Mouse (Mus musculus) forebrain, embryonic 11.5 days (tissue): Measurements from ENCODE around the gene Gm609. TPM values are rescaled to one million over a fixed set of nuclear protein-coding genes. Genes with fewer than 3 reads are reported as not detected.
"Not testable (repeated sequence)": the region's sequence is repeated elsewhere in the genome, so short reads cannot be mapped to it uniquely, and the experiment has no call there.

ENCODE experiments used
- ATAC-seq: fragments of 200-750 bp; cut with Nextera tagmentation; replicated peaks from 2 replicates; pipeline ENCODE4 v1.8.0; 2017; ENCODE audit warnings: moderate TSS enrichment; ENCODE audit not compliant: low FRiP score
- DNase-seq: peaks from one replicate; pipeline ENCODE4 v3.0.0-alpha.2; 2017; ENCODE audit warnings: low spot score
- H3K27ac ChIP-seq: fragments of 300-500 bp; sonication (generic); 2 replicates; pipeline ENCODE4 v1.5.1; 2014; ENCODE audit warnings: low read depth, low read length
- H3K27me3 ChIP-seq: fragments of 300-500 bp; sonication (generic); 2 replicates; pipeline ENCODE4 v1.6.1; 2014; ENCODE audit warnings: mild to moderate bottlenecking, low read length, mixed read lengths; ENCODE audit not compliant: control insufficient read depth, insufficient read depth
- H3K36me3 ChIP-seq: fragments of 300-500 bp; sonication (generic); 2 replicates; pipeline ENCODE4 v1.6.1; 2014; ENCODE audit warnings: mild to moderate bottlenecking, low read length, moderate library complexity, mixed read lengths; ENCODE audit not compliant: control insufficient read depth, insufficient read depth
- H3K4me1 ChIP-seq: fragments of 300-500 bp; sonication (generic); replicated peaks from 2 replicates; pipeline ENCODE4 v1.6.1; 2014; ENCODE audit warnings: low read length, mixed read lengths; ENCODE audit not compliant: control insufficient read depth, insufficient read depth
- H3K4me2 ChIP-seq: fragments of 300-500 bp; sonication (generic); 2 replicates; pipeline ENCODE4 v1.6.1; 2014; ENCODE audit warnings: low read depth, mild to moderate bottlenecking, low read length, moderate library complexity, mixed read lengths; ENCODE audit not compliant: severe bottlenecking
- H3K4me3 ChIP-seq: fragments of 300-500 bp; sonication (generic); 2 replicates; pipeline ENCODE4 v1.5.1; 2014; ENCODE audit warnings: low read depth, low read length
- H3K9ac ChIP-seq: fragments of 300-500 bp; sonication (generic); 2 replicates; pipeline ENCODE4 v1.6.1; 2014; ENCODE audit warnings: low read length
- H3K9me3 ChIP-seq: fragments of 300-500 bp; sonication (generic); 2 replicates; pipeline ENCODE4 v1.6.1; 2016; ENCODE audit warnings: low read length, mixed read lengths; ENCODE audit not compliant: control insufficient read depth
- WGBS: fragments of 180-500 bp; shearing (Covaris S2); extraction: QIAGEN DNeasy Blood & Tissue Kit; methylation state at CpG from one replicate; pipeline ENCODE4 v1.1.7; 2014; 5-methylcytosine and 5-hydroxymethylcytosine counted together
- polyA plus RNA-seq: library from polyadenylated mRNA; unstranded; fragments of >200 nt; fragmentation: Nextera tagmentation; extraction: Ambion mirVana; gene quantifications from 2 replicates; pipeline ENCODE4 v1.2.1, GENCODE M21; 2014

Gene Gm609
- polyA plus RNA-seq, 1 experiment from 2014 or later, result not detected

DNA sequence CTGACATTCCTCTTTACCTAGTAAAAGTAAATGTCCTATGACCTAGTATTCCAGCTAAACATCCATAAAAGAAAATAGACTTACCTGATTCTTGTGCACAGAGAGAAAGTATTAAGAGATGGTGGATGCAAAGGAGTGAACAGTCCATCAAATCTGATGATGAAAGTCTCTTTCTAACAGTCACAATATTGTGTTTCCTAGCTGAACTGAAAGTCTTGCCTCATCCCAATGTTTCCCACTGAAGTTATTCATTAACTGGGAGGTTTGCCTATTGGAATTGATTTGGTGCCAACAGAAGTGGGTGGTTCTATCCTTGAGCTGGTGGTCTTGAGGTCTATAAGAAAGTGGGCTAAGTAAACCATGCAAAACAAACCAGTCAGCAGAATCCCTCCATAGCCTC, 38.0 kb downstream of the Gm609 start:
- H3K9me3 ChIP-seq, result no peaks in the 10 kb centered on the region
- ATAC-seq (no peak), DNase-seq (no peak)
- no peaks in the 10 kb centered on the region for H3K4me1 ChIP-seq
- no peaks in the 10 kb centered on the region for H3K36me3 ChIP-seq
- no peak overlapping the region for H3K9ac ChIP-seq
- no peak overlapping the region for H3K27ac ChIP-seq
- H3K4me3 ChIP-seq, result no peak overlapping the region
- H3K27me3 ChIP-seq, result no peaks in the 10 kb centered on the region
- no peak overlapping the region for H3K4me2 ChIP-seq

DNA sequence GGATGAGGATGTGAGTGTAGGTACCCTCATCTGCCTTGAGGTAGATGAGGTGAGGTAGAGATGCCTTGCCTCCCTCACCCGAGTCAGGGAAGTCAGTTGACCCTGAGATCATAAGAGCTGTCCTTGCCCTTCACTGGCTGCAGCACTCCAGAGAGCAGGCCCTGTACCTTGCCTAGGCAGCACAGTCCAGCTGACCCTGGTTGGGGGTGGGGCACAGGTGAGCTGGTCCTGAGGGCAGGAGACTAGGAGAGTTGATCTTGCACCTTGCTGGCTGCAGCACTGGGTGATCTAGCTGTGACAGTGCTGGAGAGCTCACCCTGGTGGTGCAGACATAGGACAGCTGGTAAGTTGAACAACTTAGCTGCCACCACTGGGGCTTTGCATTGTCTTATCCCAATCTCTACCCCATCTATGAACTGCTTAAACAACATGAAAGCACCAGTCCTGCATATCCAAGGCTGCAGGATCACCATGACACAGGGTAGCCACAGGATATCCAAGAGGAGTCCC, 55.5 kb downstream of the Gm609 start:
- 83% methylated on average over 1 of the region's 1 CpGs for WGBS
- Histone ChIP-seq H3K4me2 (no peak overlapping the region), H3K9ac (no peak overlapping the region), H3K4me3 (no peak overlapping the region), H3K27ac (no peak overlapping the region), H3K4me1 (no peaks in the 10 kb centered on the region), H3K36me3 (no peaks in the 10 kb centered on the region), H3K27me3 (no peaks in the 10 kb centered on the region), H3K9me3 (no peaks in the 10 kb centered on the region)
- no peak for ATAC-seq
- DNase-seq, result no peak

DNA sequence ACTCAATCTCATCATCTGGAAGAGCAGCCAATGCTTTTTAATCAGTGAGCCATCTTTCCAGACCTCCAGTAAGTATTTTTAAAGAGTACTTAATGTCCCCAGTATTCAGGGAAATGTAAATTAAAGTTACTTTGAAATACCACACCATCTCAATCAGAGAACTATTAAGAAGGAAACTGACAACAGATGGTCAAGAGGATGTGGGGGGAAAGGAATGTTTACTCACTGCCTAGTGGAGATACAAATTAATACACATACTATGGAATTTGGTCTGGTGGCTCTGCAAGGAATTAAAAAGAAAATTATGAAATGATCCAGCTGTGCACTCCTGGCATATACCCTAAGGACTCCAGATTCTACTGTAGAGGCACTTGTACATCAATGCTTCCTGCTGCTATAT, 57.2 kb downstream of the Gm609 start:
- Histone ChIP-seq H3K4me3 (no peak overlapping the region), H3K4me1 (no peaks in the 10 kb centered on the region), H3K27me3 (no peaks in the 10 kb centered on the region), H3K4me2 (no peak overlapping the region), H3K9ac (no peak overlapping the region), H3K27ac (no peak overlapping the region), H3K36me3 (no peaks in the 10 kb centered on the region), H3K9me3 (no peaks in the 10 kb centered on the region)
- DNase-seq, result no peak
- ATAC-seq, result no peak

DNA sequence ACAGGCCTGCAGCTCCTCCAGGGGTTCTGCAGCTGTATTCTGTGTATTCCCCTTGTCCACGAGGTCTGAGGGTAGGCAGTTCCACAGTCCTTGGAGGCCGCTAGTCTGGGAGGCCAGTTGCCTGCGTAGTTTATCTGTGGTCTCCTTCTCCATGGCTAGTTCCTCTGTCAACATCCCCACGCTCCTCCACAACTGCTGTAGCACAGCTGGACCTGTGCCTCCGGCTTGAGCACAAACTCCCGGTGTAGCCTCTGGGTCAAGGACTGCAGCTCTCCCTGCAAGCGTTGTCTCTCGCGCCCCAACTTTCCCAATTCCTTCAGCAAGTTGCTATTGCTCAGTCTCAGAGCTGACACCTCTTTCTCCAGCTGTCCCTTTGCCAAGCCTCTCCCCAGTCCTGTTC, 65.1 kb downstream of the Gm609 start:
- no peaks in the 10 kb centered on the region for H3K27me3 ChIP-seq
- WGBS, result 94% methylated on average over 9 of the region's 9 CpGs

DNA sequence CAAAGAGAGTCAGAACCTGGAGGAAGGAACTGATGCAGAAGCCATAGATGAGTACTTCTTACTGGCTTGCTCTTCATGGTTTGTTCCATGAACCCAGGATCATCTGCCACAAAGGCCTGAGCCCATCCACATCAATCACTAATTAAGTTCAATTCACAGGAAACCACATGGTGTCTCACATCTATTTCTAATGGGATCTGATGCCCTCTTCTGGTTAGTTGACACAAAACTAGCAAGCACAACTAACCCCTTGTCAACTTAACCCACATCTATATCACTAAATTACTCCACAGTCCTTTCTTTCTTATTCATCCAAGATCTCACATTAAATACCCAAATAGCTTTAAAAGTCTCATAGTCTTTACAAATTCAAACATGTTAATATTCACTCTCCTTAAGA, 79.3 kb downstream of the Gm609 start:
- Histone ChIP-seq H3K27me3 (no peaks in the 10 kb centered on the region), H3K9ac (no peak overlapping the region), H3K36me3 (no peaks in the 10 kb centered on the region), H3K4me3 (no peak overlapping the region), H3K4me1 (no peaks in the 10 kb centered on the region), H3K4me2 (no peak overlapping the region), H3K9me3 (no peaks in the 10 kb centered on the region), H3K27ac (no peak overlapping the region)
- ATAC-seq (no peak), DNase-seq (no peak)

More for the DNA sequence above, 65.1 kb downstream of the Gm609 start:
- Histone ChIP-seq H3K4me3 (no peak overlapping the region), H3K9ac (no peak overlapping the region), H3K27ac (no peak overlapping the region), H3K9me3 (no peaks in the 10 kb centered on the region), H3K4me2 (no peak overlapping the region), H3K4me1 (no peaks in the 10 kb centered on the region), H3K36me3 (no peaks in the 10 kb centered on the region)
- DNase-seq, result no peak
- ATAC-seq, result no peak

DNA sequence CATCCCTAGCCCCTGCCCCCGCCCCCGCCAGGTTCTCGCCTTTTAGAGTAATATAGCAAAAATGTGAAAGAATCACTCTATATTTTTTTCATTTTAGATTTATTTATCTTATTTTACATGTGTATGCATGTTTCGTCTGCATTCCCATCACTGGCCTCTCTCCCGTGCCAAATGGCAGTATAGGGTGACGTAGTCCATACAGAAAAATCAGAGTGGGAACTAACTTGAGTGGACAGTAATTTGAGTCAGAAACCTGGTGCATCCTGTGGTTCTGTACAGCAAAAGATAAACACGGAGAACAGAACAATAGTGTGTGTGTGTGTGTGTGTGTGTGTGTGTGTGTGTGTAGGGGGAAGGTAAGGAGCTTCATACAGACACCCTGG, 83.7 kb downstream of the Gm609 start:
- not testable (repeated sequence) for H3K27ac ChIP-seq
- ATAC-seq, result peak; percentile 34

DNA sequence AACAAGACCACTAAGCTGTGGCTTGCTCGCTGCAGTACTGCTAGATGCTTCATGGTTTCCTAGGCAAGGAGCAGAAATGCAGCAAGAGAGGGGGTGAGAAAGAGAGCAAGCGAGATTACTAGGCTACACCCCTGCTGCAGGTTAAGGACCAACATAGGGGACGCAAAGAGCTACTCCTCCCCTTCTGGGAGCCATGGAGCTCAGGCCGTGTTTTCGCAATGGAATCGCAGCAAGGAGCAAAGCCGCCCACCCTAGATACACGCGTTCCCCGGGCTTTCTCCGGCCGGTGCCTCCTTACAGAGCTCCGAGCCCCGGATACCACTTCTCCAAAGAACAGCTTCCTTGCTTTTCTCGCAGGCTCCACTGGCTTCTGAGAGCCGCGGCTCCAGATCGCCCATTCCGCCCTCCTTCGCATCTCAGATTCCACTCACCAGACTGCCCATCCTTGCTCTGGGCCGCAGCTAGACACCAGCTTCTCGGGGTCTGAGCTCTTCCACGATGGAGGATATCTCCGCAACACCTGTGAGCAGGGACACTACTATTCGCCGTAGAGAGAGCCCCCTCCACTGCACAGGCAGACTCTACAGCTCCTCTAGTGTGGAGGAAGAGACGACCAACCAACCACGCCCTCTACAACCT, 84.2 kb downstream of the Gm609 start, which contains the start of gene Cd200:
TSS of gene Cd200 (minus strand) at position 629 of the 639 bp plus-strand sequence.
- H3K36me3 ChIP-seq, result no peaks in the 10 kb centered on the region
- H3K9ac ChIP-seq, result peak within 1 kb of the TSS; percentile 64
- no peaks in the 10 kb centered on the region for H3K4me1 ChIP-seq
- H3K4me3 ChIP-seq, result peak within 1 kb of the TSS; percentile 55
- H3K27ac ChIP-seq, result no peak within 1 kb of the TSS
- DNase-seq (peak; percentile 68), ATAC-seq (peak; percentile 92)
- H3K27me3 ChIP-seq, result no peaks in the 10 kb centered on the region
- H3K9me3 ChIP-seq, result no peaks in the 10 kb centered on the region
- 1% methylated on average over 28 of the region's 28 CpGs for WGBS
- H3K4me2 ChIP-seq, result peak within 1 kb of the TSS; percentile 54

More for the DNA sequence above, 83.7 kb downstream of the Gm609 start:
- not testable (repeated sequence) for H3K4me1 ChIP-seq, H3K27me3 ChIP-seq, H3K36me3 ChIP-seq, DNase-seq, H3K9me3 ChIP-seq
- peak overlapping the region; percentile 54 for H3K4me2 ChIP-seq
- H3K4me3 ChIP-seq, result peak overlapping the region; percentile 55
- peak overlapping the region; percentile 64 for H3K9ac ChIP-seq
- WGBS, result 41% methylated on average over 7 of the region's 7 CpGs

DNA sequence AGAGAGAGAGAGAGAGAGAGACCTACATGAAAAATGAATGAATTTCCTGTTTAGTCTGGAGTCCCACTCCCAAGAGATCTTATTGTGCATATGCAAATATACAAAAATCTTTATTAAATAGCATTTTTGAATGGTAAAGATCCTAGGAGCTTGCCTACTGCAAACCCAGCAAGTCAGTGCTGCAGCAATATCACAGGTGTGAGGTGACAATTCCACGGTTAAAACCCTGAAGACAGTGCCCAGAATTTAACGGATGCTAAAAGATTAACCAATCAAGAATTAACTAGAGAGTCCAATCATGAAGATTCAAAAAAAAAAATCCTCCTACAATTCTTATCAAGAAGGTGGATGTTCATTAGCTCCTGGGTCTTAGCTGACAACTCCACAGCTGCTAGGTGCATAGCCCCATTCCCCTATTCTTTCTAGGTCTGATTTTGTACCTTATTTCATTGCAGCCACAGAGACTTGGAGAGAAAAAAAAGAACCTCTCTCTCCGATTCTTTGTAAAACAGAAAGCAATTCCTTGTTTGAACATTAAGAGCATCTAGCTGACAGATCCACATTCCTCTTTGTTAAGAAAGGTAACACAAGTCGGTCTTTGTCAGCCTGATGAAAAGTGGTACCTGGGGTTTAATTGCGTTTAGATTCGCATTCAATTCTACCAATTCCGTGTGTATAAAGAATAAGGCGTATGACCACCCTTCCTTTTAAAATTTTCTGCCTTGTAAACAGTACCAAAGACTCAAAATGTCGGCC, 84.9 kb downstream of the Gm609 start:
- Histone ChIP-seq H3K36me3 (no peaks in the 10 kb centered on the region), H3K27ac (no peak overlapping the region)
- no peak for ATAC-seq

DNA sequence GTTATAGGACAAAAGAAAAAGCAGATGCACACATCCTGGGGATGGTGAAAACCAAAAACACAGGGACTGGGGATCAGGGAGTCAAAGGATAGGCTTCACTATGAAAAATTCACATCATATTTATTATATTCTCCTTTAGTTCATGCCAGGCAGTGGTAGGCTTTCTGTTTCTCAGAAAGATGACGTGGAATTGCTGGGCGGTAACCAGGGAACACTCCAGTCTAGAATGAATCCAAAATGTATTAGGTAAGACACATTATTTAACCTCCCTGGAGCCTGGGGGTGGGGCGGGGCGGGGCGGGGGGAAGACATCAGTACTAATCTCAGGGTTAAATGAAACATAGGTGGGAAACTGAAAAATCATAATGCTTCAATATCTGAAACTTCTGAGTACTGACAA, 85.7 kb downstream of the Gm609 start:
- Histone ChIP-seq H3K4me3 (no peak overlapping the region), H3K4me2 (no peak overlapping the region), H3K36me3 (no peaks in the 10 kb centered on the region), H3K4me1 (no peaks in the 10 kb centered on the region), H3K9ac (no peak overlapping the region), H3K27ac (no peak overlapping the region), H3K27me3 (no peaks in the 10 kb centered on the region), H3K9me3 (no peaks in the 10 kb centered on the region)
- no peak for ATAC-seq
- 92% methylated on average over 5 of the region's 5 CpGs for WGBS
- no peak for DNase-seq

More for the DNA sequence above, 84.9 kb downstream of the Gm609 start:
- WGBS, result 38% methylated on average over 9 of the region's 9 CpGs
- H3K27me3 ChIP-seq, result no peaks in the 10 kb centered on the region
- no peak for DNase-seq
- H3K9me3 ChIP-seq, result no peaks in the 10 kb centered on the region
- H3K4me3 ChIP-seq, result peak overlapping the region; percentile 55
- no peaks in the 10 kb centered on the region for H3K4me1 ChIP-seq
- peak overlapping the region; percentile 64 for H3K9ac ChIP-seq
- H3K4me2 ChIP-seq, result peak overlapping the region; percentile 54
